Mouse (Mus musculus): ENCODE measurements around the gene Zscan29.

Gene Zscan29

GRCm38 (mm10) chr2:121170980-121171742, at the start of gene Zscan29:
Gene Zscan29, minus strand, starts transcription at chr2:121171125.
- no peak for DNase-seq (ENCODE audit: extremely low read depth, low read depth, low spot score)

- DNase-seq (ENCODE audit: extremely low read depth, low read depth, low spot score) = no peak
These were observed 49.1 kb upstream of the Zscan29 start for GRCm38 (mm10) chr2:121219994-121220393.

- no peak for DNase-seq (ENCODE audit: extremely low read depth, low read depth, low spot score)
These were observed 48.3 kb upstream of the Zscan29 start for GRCm38 (mm10) chr2:121219177-121219576.

- no peak for DNase-seq (ENCODE audit: extremely low read depth, low read depth, low spot score)
These were observed 43.6 kb upstream of the Zscan29 start for GRCm38 (mm10) chr2:121214491-121214890.

- DNase-seq (ENCODE audit: extremely low read depth, low read depth, low spot score) = no peak
These were observed 35.6 kb upstream of the Zscan29 start for GRCm38 (mm10) chr2:121206541-121206940.

GRCm38 (mm10) chr2:121204276-121204675, 33.4 kb upstream of the Zscan29 start:
- no peak for DNase-seq (ENCODE audit: extremely low read depth, low read depth, low spot score)

- DNase-seq (ENCODE audit: extremely low read depth, low read depth, low spot score) = no peak
These were observed 24.5 kb upstream of the Zscan29 start for GRCm38 (mm10) chr2:121195466-121195865.

- DNase-seq (ENCODE audit: extremely low read depth, low read depth, low spot score) = no peak
These were observed 17.6 kb upstream of the Zscan29 start for GRCm38 (mm10) chr2:121188530-121188929.

- DNase-seq (ENCODE audit: extremely low read depth, low read depth, low spot score) = no peak
These were observed 13.2 kb upstream of the Zscan29 start for GRCm38 (mm10) chr2:121184142-121184541.

- no peak for DNase-seq (ENCODE audit: extremely low read depth, low read depth, low spot score)
These were observed 12.5 kb upstream of the Zscan29 start for GRCm38 (mm10) chr2:121183431-121183830.

- DNase-seq (ENCODE audit: extremely low read depth, low read depth, low spot score) = no peak
These were observed 8.0 kb upstream of the Zscan29 start for GRCm38 (mm10) chr2:121178828-121179479.

GRCm38 (mm10) chr2:121170481-121170971, 399 bp downstream of the Zscan29 start, which contains the start of gene Tubgcp4:
Gene Tubgcp4, plus strand, starts transcription at chr2:121170654.
- no peak for DNase-seq (ENCODE audit: extremely low read depth, low read depth, low spot score)

GRCm38 (mm10) chr2:121169902-121170301, 1.0 kb downstream of the Zscan29 start:
- DNase-seq (ENCODE audit: extremely low read depth, low read depth, low spot score) = no peak

- no peak for DNase-seq (ENCODE audit: extremely low read depth, low read depth, low spot score)
These were observed 1.8 kb downstream of the Zscan29 start for GRCm38 (mm10) chr2:121169173-121169572.

GRCm38 (mm10) chr2:121153100-121153499, 17.8 kb downstream of the Zscan29 start:
- DNase-seq (ENCODE audit: extremely low read depth, low read depth, low spot score) = no peak

GRCm38 (mm10) chr2:121149679-121150078, 21.2 kb downstream of the Zscan29 start:
- DNase-seq (ENCODE audit: extremely low read depth, low read depth, low spot score) = no peak

GRCm38 (mm10) chr2:121142415-121142814, 28.5 kb downstream of the Zscan29 start:
- no peak for DNase-seq (ENCODE audit: extremely low read depth, low read depth, low spot score)

GRCm38 (mm10) chr2:121141216-121142035, 29.5 kb downstream of the Zscan29 start:
- DNase-seq (ENCODE audit: extremely low read depth, low read depth, low spot score) = no peak

- DNase-seq (ENCODE audit: extremely low read depth, low read depth, low spot score) = no peak
These were observed 30.7 kb downstream of the Zscan29 start, which contains the start of the genes Adal and Lcmt2 for GRCm38 (mm10) chr2:121140018-121140882. Gene Adal, plus strand, starts transcription at chr2:121140428. Gene Lcmt2, minus strand, starts transcription at chr2:121140653.

Measured in fat pad, adult 2 months (tissue).